Mouse (Mus musculus) CD4-positive, CD25-positive, alpha-beta regulatory T cell, adult 9 weeks (primary cell): Measurements from ENCODE around the gene Ccdc183. TPM values are rescaled to one million over a fixed set of nuclear protein-coding genes. Genes with fewer than 3 reads are reported as not detected.

Experiments used
- polyA plus RNA-seq: library from polyadenylated mRNA; unstranded; fragments of 100-300 nt; shearing (Covaris generic); gene quantifications from one replicate; pipeline ENCODE4 v1.2.1, GENCODE M21; 2017

Ccdc183 gene
- polyA plus RNA-seq, result not detected

GRCm38 (mm10) chr2:25617578-25617977, at the start of gene Ccdc183:
TSS of gene Ccdc183 (minus strand) at chr2:25617678.

GRCm38 (mm10) chr2:25657652-25658051, 40.2 kb upstream of the Ccdc183 start, which contains the start of gene Lcn5:
TSS of gene Lcn5 (plus strand) at chr2:25657952.

GRCm38 (mm10) chr2:25652902-25653301, 35.4 kb upstream of the Ccdc183 start, which contains the start of gene Lcn8:
TSS of gene Lcn8 (plus strand) at chr2:25653120.

GRCm38 (mm10) chr2:25627811-25628210, 10.3 kb upstream of the Ccdc183 start, which contains the start of gene Fcna:
TSS of gene Fcna (minus strand) at chr2:25628030.

GRCm38 (mm10) chr2:25621229-25622200, 4.0 kb upstream of the Ccdc183 start, which contains the start of gene Tmem141:
TSS of gene Tmem141 (minus strand) at chr2:25622005.

GRCm38 (mm10) chr2:25607761-25608622, 9.5 kb downstream of the Ccdc183 start, which contains the start of gene Rabl6:
TSS of gene Rabl6 (minus strand) at chr2:25608521.

GRCm38 (mm10) chr2:25581294-25581864, 36.1 kb downstream of the Ccdc183 start, which contains the start of gene Ajm1:
TSS of gene Ajm1 (minus strand) at chr2:25581757.

GRCm38 (mm10) chr2:25574579-25575431, 42.7 kb downstream of the Ccdc183 start, which contains the start of the genes Mamdc4 and Phpt1:
TSS of gene Mamdc4 (minus strand) at chr2:25574845.
TSS of gene Phpt1 (minus strand) at chr2:25575224.

Other genes with a start within 250 kb of the Ccdc183 start
- 0.37 TPM for gene Sapcd2, start 245.4 kb downstream of the Ccdc183 start, polyA plus RNA-seq
- gene Entpd2, start 221.8 kb downstream of the Ccdc183 start, polyA plus RNA-seq, result not detected
- gene Npdc1, start 218.3 kb downstream of the Ccdc183 start, polyA plus RNA-seq, result 1.1 TPM
- 6.8 TPM for gene Fut7, start 194.4 kb downstream of the Ccdc183 start, polyA plus RNA-seq
- gene Abca2, start 189.0 kb downstream of the Ccdc183 start, polyA plus RNA-seq, result 19.7 TPM
- 5.3 TPM for gene Clic3, start 160.8 kb downstream of the Ccdc183 start, polyA plus RNA-seq
- gene Paxx, start 156.6 kb downstream of the Ccdc183 start, polyA plus RNA-seq, result 117 TPM
- gene Ptgds, start 147.6 kb downstream of the Ccdc183 start, polyA plus RNA-seq, result not detected
- gene Lcn12, start 123.8 kb downstream of the Ccdc183 start, polyA plus RNA-seq, result not detected
- gene Fbxw5, start 116.9 kb downstream of the Ccdc183 start, polyA plus RNA-seq, result 125 TPM
- gene C8g, start 116.0 kb downstream of the Ccdc183 start, polyA plus RNA-seq, result 10.0 TPM
- 106 TPM for gene Traf2, start 70.7 kb downstream of the Ccdc183 start, polyA plus RNA-seq
- gene Edf1, start 59.8 kb downstream of the Ccdc183 start, polyA plus RNA-seq, result 249 TPM
- gene Mamdc4, start 42.8 kb downstream of the Ccdc183 start, polyA plus RNA-seq, result 1.0 TPM
- 88.8 TPM for gene Phpt1, start 42.5 kb downstream of the Ccdc183 start, polyA plus RNA-seq
- not detected for gene Ajm1, start 35.9 kb downstream of the Ccdc183 start, polyA plus RNA-seq
- gene Rabl6, start 9.2 kb downstream of the Ccdc183 start, polyA plus RNA-seq, result 8.2 TPM
- 2.1 TPM for gene Tmem141, start 4.3 kb upstream of the Ccdc183 start, polyA plus RNA-seq
- gene Fcna, start 10.4 kb upstream of the Ccdc183 start, polyA plus RNA-seq, result 5.9 TPM
- gene Lcn8, start 35.4 kb upstream of the Ccdc183 start, polyA plus RNA-seq, result not detected
- gene Lcn5, start 40.3 kb upstream of the Ccdc183 start, polyA plus RNA-seq, result not detected
- 0.31 TPM for gene Lcn6, start 59.1 kb upstream of the Ccdc183 start, polyA plus RNA-seq
- 0.33 TPM for gene Lcn10, start 65.0 kb upstream of the Ccdc183 start, polyA plus RNA-seq
- gene Obp2a, start 82.4 kb upstream of the Ccdc183 start, polyA plus RNA-seq, result 0.88 TPM
- gene Bmyc, start 89.1 kb upstream of the Ccdc183 start, polyA plus RNA-seq, result 119 TPM
- not detected for gene Obp2b, start 119.3 kb upstream of the Ccdc183 start, polyA plus RNA-seq
- gene Lcn3, start 147.9 kb upstream of the Ccdc183 start, polyA plus RNA-seq, result not detected
- not detected for gene Lcn11, start 159.3 kb upstream of the Ccdc183 start, polyA plus RNA-seq
- gene Gm13539, start 164.6 kb upstream of the Ccdc183 start, polyA plus RNA-seq, result not detected
- not detected for gene Glt6d1, start 198.2 kb upstream of the Ccdc183 start, polyA plus RNA-seq
- not detected for gene Lcn9, start 205.5 kb upstream of the Ccdc183 start, polyA plus RNA-seq
- gene Sohlh1, start 229.6 kb upstream of the Ccdc183 start, polyA plus RNA-seq, result 0.21 TPM
- 0.09 TPM for gene Kcnt1, start 246.1 kb upstream of the Ccdc183 start, polyA plus RNA-seq